Mouse (Mus musculus): Measurements from ENCODE around the gene Fchsd2. TPM values are rescaled to one million over a fixed set of nuclear protein-coding genes. Genes with fewer than 3 reads are reported as not detected.
"Not testable (repeated sequence)": the region's sequence is repeated elsewhere in the genome, so short reads cannot be mapped to it uniquely, and the experiment has no call there.

The Fchsd2 gene
- polyA plus RNA-seq, 1 experiment from 2014 or later: 8.0 TPM

GRCm38 (mm10) chr7:101128536-101128935 is 35.9 kb downstream of the Fchsd2 start:
- no peak for ATAC-seq
- Histone ChIP-seq H3K27me3 (replicated peaks) (no peaks in the 10 kb centered on the region), H3K4me2 (no peak overlapping the region), H3K9me3 (replicated peaks) (no peaks in the 10 kb centered on the region), H3K9ac (no peak overlapping the region), H3K4me1 (peaks cover 25% of the 10 kb centered on the region), H3K4me3 (no peak overlapping the region), H3K36me3 (no peaks in the 10 kb centered on the region), H3K27ac (no peak overlapping the region)
- 78% methylated on average over 4 of the region's 4 CpGs for WGBS (ENCODE audit: insufficient replicate concordance)

GRCm38 (mm10) chr7:101130646-101131045 is 38.0 kb downstream of the Fchsd2 start:
- Histone ChIP-seq H3K27ac (no peak overlapping the region), H3K4me2 (no peak overlapping the region), H3K4me3 (no peak overlapping the region), H3K9ac (no peak overlapping the region), H3K9me3 (replicated peaks) (no peaks in the 10 kb centered on the region), H3K36me3 (no peaks in the 10 kb centered on the region), H3K4me1 (peaks cover 41% of the 10 kb centered on the region), H3K27me3 (replicated peaks) (no peaks in the 10 kb centered on the region)
- 71% methylated on average over 3 of the region's 3 CpGs for WGBS (ENCODE audit: insufficient replicate concordance)
- no peak for ATAC-seq

- H3K9ac ChIP-seq: no peak overlapping the region
- no peak overlapping the region for H3K4me3 ChIP-seq
- H3K36me3 ChIP-seq: no peaks in the 10 kb centered on the region
- 66% methylated on average over 6 of the region's 6 CpGs for WGBS (ENCODE audit: insufficient replicate concordance)
- no peaks in the 10 kb centered on the region for H3K9me3 ChIP-seq (replicated peaks)
- H3K4me1 ChIP-seq: peaks cover 40% of the 10 kb centered on the region
- no peak overlapping the region for H3K4me2 ChIP-seq
- no peak overlapping the region for H3K27ac ChIP-seq
- ATAC-seq: no peak
- H3K27me3 ChIP-seq (replicated peaks): no peaks in the 10 kb centered on the region
Observed at GRCm38 (mm10) chr7:101131281-101131680, 38.6 kb downstream of the Fchsd2 start.

GRCm38 (mm10) chr7:101133591-101133990 is 40.9 kb downstream of the Fchsd2 start:
- Histone ChIP-seq H3K4me2 (no peak overlapping the region), H3K27me3 (replicated peaks) (no peaks in the 10 kb centered on the region), H3K9me3 (replicated peaks) (no peaks in the 10 kb centered on the region), H3K36me3 (no peaks in the 10 kb centered on the region), H3K4me1 (peaks cover 25% of the 10 kb centered on the region), H3K4me3 (no peak overlapping the region), H3K9ac (no peak overlapping the region), H3K27ac (0 out of 2 replicates have a peak overlapping the region, but pooled peaks have one; percentile 28)
- WGBS (ENCODE audit: insufficient replicate concordance): 57% methylated on average over 2 of the region's 2 CpGs
- peak; percentile 61 for ATAC-seq

GRCm38 (mm10) chr7:101134117-101134516 is 41.5 kb downstream of the Fchsd2 start:
- no peak overlapping the region for H3K4me2 ChIP-seq
- ATAC-seq: peak; percentile 81
- no peak overlapping the region for H3K27ac ChIP-seq
- 54% methylated on average over 2 of the region's 2 CpGs for WGBS (ENCODE audit: insufficient replicate concordance)
- no peak overlapping the region for H3K9ac ChIP-seq
- H3K4me1 ChIP-seq: peaks cover 29% of the 10 kb centered on the region
- H3K36me3 ChIP-seq: no peaks in the 10 kb centered on the region
- H3K27me3 ChIP-seq (replicated peaks): no peaks in the 10 kb centered on the region
- no peaks in the 10 kb centered on the region for H3K9me3 ChIP-seq (replicated peaks)
- no peak overlapping the region for H3K4me3 ChIP-seq

GRCm38 (mm10) chr7:101138819-101139218 is 46.2 kb downstream of the Fchsd2 start:
- Histone ChIP-seq H3K9me3 (replicated peaks) (no peaks in the 10 kb centered on the region), H3K4me3 (no peak overlapping the region), H3K27me3 (replicated peaks) (no peaks in the 10 kb centered on the region), H3K36me3 (peaks cover 13% of the 10 kb centered on the region), H3K27ac (no peak overlapping the region), H3K4me1 (peaks cover 19% of the 10 kb centered on the region), H3K4me2 (no peak overlapping the region), H3K9ac (no peak overlapping the region)
- WGBS (ENCODE audit: insufficient replicate concordance): 16% methylated on average over 1 of the region's 1 CpGs
- no peak for ATAC-seq

- WGBS (ENCODE audit: insufficient replicate concordance): 57% methylated on average over 2 of the region's 2 CpGs
- no peak overlapping the region for H3K4me3 ChIP-seq
- peaks cover 13% of the 10 kb centered on the region for H3K36me3 ChIP-seq
- no peak overlapping the region for H3K4me2 ChIP-seq
- no peak overlapping the region for H3K27ac ChIP-seq
- ATAC-seq: no peak
- H3K27me3 ChIP-seq (replicated peaks): no peaks in the 10 kb centered on the region
- no peaks in the 10 kb centered on the region for H3K9me3 ChIP-seq (replicated peaks)
- H3K9ac ChIP-seq: no peak overlapping the region
- peaks cover 7% of the 10 kb centered on the region; the same call in 1 of the 2 replicates for H3K4me1 ChIP-seq
Observed at GRCm38 (mm10) chr7:101142907-101143306, 50.2 kb downstream of the Fchsd2 start.

- H3K9ac ChIP-seq: no peak overlapping the region
- H3K27ac ChIP-seq: no peak overlapping the region
- no peaks in the 10 kb centered on the region for H3K27me3 ChIP-seq (replicated peaks)
- WGBS (ENCODE audit: insufficient replicate concordance): 74% methylated on average over 2 of the region's 2 CpGs
- H3K4me3 ChIP-seq: no peak overlapping the region
- ATAC-seq: no peak
- H3K4me2 ChIP-seq: no peak overlapping the region
- H3K4me1 ChIP-seq: 0 out of 2 replicates have a peak, but pooled peaks cover 3% of the 10 kb centered on the region
- H3K36me3 ChIP-seq: peaks cover 12% of the 10 kb centered on the region
- H3K9me3 ChIP-seq (replicated peaks): no peaks in the 10 kb centered on the region
Observed at GRCm38 (mm10) chr7:101144222-101144621, 51.6 kb downstream of the Fchsd2 start.

- ATAC-seq: no peak
- Histone ChIP-seq H3K27me3 (replicated peaks) (no peaks in the 10 kb centered on the region), H3K4me1 (no peaks in the 10 kb centered on the region), H3K36me3 (no peaks in the 10 kb centered on the region), H3K4me3 (no peak overlapping the region), H3K27ac (no peak overlapping the region), H3K4me2 (no peak overlapping the region), H3K9me3 (replicated peaks) (no peaks in the 10 kb centered on the region), H3K9ac (no peak overlapping the region)
- WGBS (ENCODE audit: insufficient replicate concordance): 56% methylated on average over 3 of the region's 3 CpGs
Observed at GRCm38 (mm10) chr7:101149039-101149438, 56.4 kb downstream of the Fchsd2 start.

- H3K9me3 ChIP-seq (replicated peaks); H3K4me2 ChIP-seq; H3K27me3 ChIP-seq (replicated peaks); ATAC-seq; H3K27ac ChIP-seq; H3K36me3 ChIP-seq; H3K4me3 ChIP-seq; H3K4me1 ChIP-seq; H3K9ac ChIP-seq: not testable (repeated sequence)
- WGBS (ENCODE audit: insufficient replicate concordance): 91% methylated on average over 15 of the region's 15 CpGs
Observed at GRCm38 (mm10) chr7:101154883-101155282, 62.2 kb downstream of the Fchsd2 start.

- no peaks in the 10 kb centered on the region for H3K9me3 ChIP-seq (replicated peaks)
- H3K4me2 ChIP-seq: no peak overlapping the region
- no peak overlapping the region for H3K4me3 ChIP-seq
- no peak overlapping the region for H3K9ac ChIP-seq
- no peaks in the 10 kb centered on the region for H3K4me1 ChIP-seq
- no peaks in the 10 kb centered on the region for H3K27me3 ChIP-seq (replicated peaks)
- no peak overlapping the region for H3K27ac ChIP-seq
- WGBS (ENCODE audit: insufficient replicate concordance): 84% methylated on average over 3 of the region's 3 CpGs
- ATAC-seq: no peak
- no peaks in the 10 kb centered on the region for H3K36me3 ChIP-seq
Observed at GRCm38 (mm10) chr7:101155284-101155683, 62.6 kb downstream of the Fchsd2 start.

- H3K36me3 ChIP-seq: no peaks in the 10 kb centered on the region
- no peak overlapping the region for H3K27ac ChIP-seq
- no peaks in the 10 kb centered on the region for H3K4me1 ChIP-seq
- no peak overlapping the region for H3K4me2 ChIP-seq
- H3K27me3 ChIP-seq (replicated peaks): no peaks in the 10 kb centered on the region
- no peaks in the 10 kb centered on the region for H3K9me3 ChIP-seq (replicated peaks)
- WGBS (ENCODE audit: insufficient replicate concordance): 70% methylated on average over 2 of the region's 2 CpGs
- H3K4me3 ChIP-seq: no peak overlapping the region
- ATAC-seq: no peak
- no peak overlapping the region for H3K9ac ChIP-seq
Observed at GRCm38 (mm10) chr7:101160266-101160665, 67.6 kb downstream of the Fchsd2 start.

GRCm38 (mm10) chr7:101162781-101163180 is 70.1 kb downstream of the Fchsd2 start:
- no peaks in the 10 kb centered on the region for H3K9me3 ChIP-seq (replicated peaks)
- H3K9ac ChIP-seq: no peak overlapping the region
- H3K4me3 ChIP-seq: no peak overlapping the region
- ATAC-seq: no peak
- H3K27ac ChIP-seq: no peak overlapping the region
- H3K27me3 ChIP-seq (replicated peaks): no peaks in the 10 kb centered on the region
- H3K4me1 ChIP-seq: 0 out of 2 replicates have a peak, but pooled peaks cover 3% of the 10 kb centered on the region
- no peak overlapping the region for H3K4me2 ChIP-seq
- 80% methylated on average over 1 of the region's 1 CpGs for WGBS (ENCODE audit: insufficient replicate concordance)
- H3K36me3 ChIP-seq: no peaks in the 10 kb centered on the region

Data from liver, embryonic 12.5 days (tissue).